Mouse (Mus musculus): ENCODE measurements around the gene Sema3c. TPM values are rescaled to one million over a fixed set of nuclear protein-coding genes. Genes with fewer than 3 reads are reported as not detected.

The Sema3c gene
- total and polyA plus RNA-seq, 2 experiments from 2014 or later = 21.6 to 53.7 TPM

DNA sequence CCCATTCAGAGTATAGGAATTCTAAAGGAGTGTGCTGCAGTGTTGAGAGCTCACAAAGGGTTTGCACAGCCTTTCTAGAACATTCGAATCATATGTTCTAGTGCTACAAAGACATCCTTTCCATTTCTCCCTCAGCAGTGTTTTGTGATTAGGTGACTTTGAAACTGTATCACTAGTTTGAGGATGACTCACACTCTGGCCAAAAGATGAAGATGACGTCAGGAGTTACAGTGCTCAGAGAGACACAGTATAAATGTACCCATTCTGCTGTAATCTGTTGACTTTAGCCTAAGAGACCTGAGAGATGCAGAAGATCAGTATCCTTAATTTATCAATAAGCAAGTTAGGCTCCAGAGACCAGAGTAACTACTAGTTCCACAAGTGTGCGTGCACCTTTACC is 65.4 kb downstream of the Sema3c start:
- DNase-seq (no peak), ATAC-seq (no peak)
- Histone ChIP-seq H3K4me3 (ENCODE audit: low read depth, low read length) (no peak overlapping the region), H3K27me3 (ENCODE audit: insufficient read depth, low read length) (no peaks in the 10 kb centered on the region), H3K36me3 (ENCODE audit: insufficient read depth) (no peaks in the 10 kb centered on the region), H3K4me1 (ENCODE audit: insufficient read depth) (no peaks in the 10 kb centered on the region), H3K9me3 (ENCODE audit: low read length) (no peaks in the 10 kb centered on the region), H3K4me2 (ENCODE audit: low read depth) (no peak overlapping the region), H3K27ac (ENCODE audit: low read depth, low read length) (no peak overlapping the region), H3K9ac (no peak overlapping the region)
- 91% methylated on average over 3 of the region's 3 CpGs for WGBS
- no peak for TF ChIP-seq CTCF (IDR thresholded peaks at IDR 0.05; ENCODE audit: low read depth)

DNA sequence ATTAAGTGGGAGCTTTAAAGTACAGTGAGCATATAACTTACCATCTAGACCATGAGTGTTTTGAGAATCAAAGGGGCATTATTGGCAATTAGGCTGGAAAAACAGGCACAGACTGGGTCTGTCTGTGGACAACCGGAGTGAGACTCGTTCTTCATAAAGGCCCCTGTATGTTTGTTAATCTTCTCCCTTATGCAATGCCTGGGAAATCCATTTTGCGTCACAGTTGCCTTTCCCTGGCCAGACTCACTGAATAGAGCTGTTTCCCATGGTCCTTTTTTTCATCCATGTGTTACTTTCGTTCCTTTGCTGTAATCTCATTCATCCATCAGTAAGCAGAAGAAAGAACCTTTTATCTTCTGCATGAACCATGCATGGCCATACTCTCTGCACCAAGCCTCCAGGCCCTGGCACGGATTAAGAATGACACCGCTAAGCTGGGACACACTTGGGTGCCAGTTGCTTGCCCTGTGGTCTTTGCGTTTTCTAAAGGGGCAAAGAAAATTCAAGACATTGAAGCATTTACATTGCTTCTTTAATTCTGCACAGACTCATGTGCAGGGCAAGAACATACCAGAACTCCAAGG is 73.7 kb downstream of the Sema3c start:
- no peaks in the 10 kb centered on the region for H3K4me1 ChIP-seq (ENCODE audit: insufficient read depth)
- no peaks in the 10 kb centered on the region for H3K9me3 ChIP-seq (ENCODE audit: low read length)
- TF ChIP-seq CTCF (IDR thresholded peaks at IDR 0.05; ENCODE audit: low read depth) = no peak
- H3K9ac ChIP-seq = no peak overlapping the region
- 28% methylated on average over 7 of the region's 7 CpGs for WGBS
- no peaks in the 10 kb centered on the region for H3K27me3 ChIP-seq (ENCODE audit: insufficient read depth, low read length)
- no peak overlapping the region for H3K4me2 ChIP-seq (ENCODE audit: low read depth)
- DNase-seq (no peak), ATAC-seq (peak; percentile 34)
- H3K36me3 ChIP-seq (ENCODE audit: insufficient read depth) = no peaks in the 10 kb centered on the region
- no peak overlapping the region for H3K27ac ChIP-seq (ENCODE audit: low read depth, low read length)
- no peak overlapping the region for H3K4me3 ChIP-seq (ENCODE audit: low read depth, low read length)

DNA sequence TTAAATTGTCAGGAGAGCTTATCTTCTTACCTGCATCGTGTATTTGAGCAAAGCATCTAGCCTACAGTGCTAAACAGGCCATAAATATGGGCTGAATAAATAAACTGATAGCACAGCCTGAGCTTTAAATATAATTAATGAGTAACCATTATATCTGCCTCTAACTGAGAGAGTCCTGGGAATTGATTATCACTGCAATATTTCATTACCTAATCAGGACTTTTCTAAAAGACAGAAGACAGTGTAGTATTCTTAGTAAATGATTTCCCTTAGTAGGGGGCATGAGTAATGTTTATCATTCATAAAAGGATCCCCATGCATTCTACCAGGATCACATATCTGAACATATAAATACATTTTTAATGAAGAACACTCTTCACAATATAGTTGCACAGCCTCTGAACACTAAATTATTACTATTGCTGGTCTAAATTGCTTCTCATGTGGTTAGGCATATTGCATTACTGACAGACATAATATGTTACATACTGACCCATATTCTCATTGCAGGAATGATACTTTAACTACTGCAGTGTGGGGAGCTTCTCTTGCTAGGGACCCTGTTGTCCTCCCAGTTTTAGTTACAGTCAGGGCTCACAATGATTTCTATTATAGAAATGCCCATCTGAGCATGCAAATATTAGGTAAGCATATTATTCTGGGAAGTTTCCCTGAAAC is 74.9 kb downstream of the Sema3c start:
- DNase-seq = no peak
- TF ChIP-seq CTCF (IDR thresholded peaks at IDR 0.05; ENCODE audit: low read depth) = no peak

DNA sequence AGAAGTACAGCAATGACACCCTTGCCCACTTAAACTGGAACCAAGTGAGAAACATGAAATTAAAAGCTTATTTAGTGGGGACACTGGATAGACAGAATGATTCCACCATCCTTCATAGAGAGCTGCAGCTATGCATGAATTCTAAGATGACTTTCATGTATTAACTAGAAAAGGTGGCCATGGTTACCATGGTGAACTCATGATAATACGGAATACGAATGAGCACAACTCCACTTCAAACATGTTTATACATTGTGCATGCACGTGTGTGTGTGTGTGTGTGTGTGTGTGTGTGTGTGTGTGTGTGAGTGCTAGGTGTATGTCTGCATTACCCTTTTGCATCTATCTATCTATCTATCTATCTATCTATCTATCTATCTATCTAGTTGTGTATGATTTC is 87.1 kb downstream of the Sema3c start:
- ATAC-seq = no peak
- Histone ChIP-seq H3K36me3 (ENCODE audit: insufficient read depth) (no peaks in the 10 kb centered on the region), H3K4me3 (ENCODE audit: low read depth, low read length) (no peak overlapping the region), H3K9me3 (ENCODE audit: low read length) (no peaks in the 10 kb centered on the region), H3K27ac (ENCODE audit: low read depth, low read length) (no peak overlapping the region), H3K27me3 (ENCODE audit: insufficient read depth, low read length) (no peaks in the 10 kb centered on the region), H3K4me2 (ENCODE audit: low read depth) (no peak overlapping the region), H3K4me1 (ENCODE audit: insufficient read depth) (no peaks in the 10 kb centered on the region), H3K9ac (no peak overlapping the region)
- TF ChIP-seq CTCF (IDR thresholded peaks at IDR 0.05; ENCODE audit: low read depth) = no peak
- WGBS = 67% methylated on average over 3 of the region's 3 CpGs
- DNase-seq = no peak

More for the DNA sequence above, 74.9 kb downstream of the Sema3c start:
- Histone ChIP-seq H3K36me3 (ENCODE audit: insufficient read depth) (no peaks in the 10 kb centered on the region), H3K4me2 (ENCODE audit: low read depth) (no peak overlapping the region), H3K4me3 (ENCODE audit: low read depth, low read length) (no peak overlapping the region), H3K9me3 (ENCODE audit: low read length) (no peaks in the 10 kb centered on the region), H3K9ac (no peak overlapping the region), H3K27me3 (ENCODE audit: insufficient read depth, low read length) (no peaks in the 10 kb centered on the region), H3K27ac (ENCODE audit: low read depth, low read length) (no peak overlapping the region), H3K4me1 (ENCODE audit: insufficient read depth) (no peaks in the 10 kb centered on the region)
- 42% methylated on average over 1 of the region's 1 CpGs for WGBS
- ATAC-seq = no peak

DNA sequence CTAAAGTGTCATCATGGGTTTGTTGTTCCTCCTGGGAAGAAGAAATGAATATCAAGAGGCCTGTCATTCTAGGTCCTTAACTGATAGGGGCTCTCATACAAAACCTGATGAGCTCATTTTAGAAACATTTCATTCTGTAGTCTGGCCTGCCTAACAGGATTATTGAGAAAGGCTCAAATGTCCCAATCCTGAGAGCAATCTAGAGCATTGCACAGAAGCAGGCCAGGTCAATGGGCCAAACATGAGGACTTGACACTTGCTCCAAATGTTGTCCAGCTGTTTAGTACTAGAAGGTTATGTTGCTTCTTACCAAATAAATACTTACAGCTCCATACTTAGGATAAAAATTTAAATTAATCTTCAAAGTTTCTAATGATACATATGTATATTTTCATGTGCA is 97.3 kb downstream of the Sema3c start:
- no peak for DNase-seq
- Histone ChIP-seq H3K9ac (no peak overlapping the region), H3K4me3 (ENCODE audit: low read depth, low read length) (no peak overlapping the region), H3K27ac (ENCODE audit: low read depth, low read length) (no peak overlapping the region), H3K4me1 (ENCODE audit: insufficient read depth) (no peaks in the 10 kb centered on the region), H3K9me3 (ENCODE audit: low read length) (no peaks in the 10 kb centered on the region), H3K27me3 (ENCODE audit: insufficient read depth, low read length) (no peaks in the 10 kb centered on the region), H3K36me3 (ENCODE audit: insufficient read depth) (no peaks in the 10 kb centered on the region), H3K4me2 (ENCODE audit: low read depth) (no peak overlapping the region)
- no peak for TF ChIP-seq CTCF (IDR thresholded peaks at IDR 0.05; ENCODE audit: low read depth)
- no peak for ATAC-seq

DNA sequence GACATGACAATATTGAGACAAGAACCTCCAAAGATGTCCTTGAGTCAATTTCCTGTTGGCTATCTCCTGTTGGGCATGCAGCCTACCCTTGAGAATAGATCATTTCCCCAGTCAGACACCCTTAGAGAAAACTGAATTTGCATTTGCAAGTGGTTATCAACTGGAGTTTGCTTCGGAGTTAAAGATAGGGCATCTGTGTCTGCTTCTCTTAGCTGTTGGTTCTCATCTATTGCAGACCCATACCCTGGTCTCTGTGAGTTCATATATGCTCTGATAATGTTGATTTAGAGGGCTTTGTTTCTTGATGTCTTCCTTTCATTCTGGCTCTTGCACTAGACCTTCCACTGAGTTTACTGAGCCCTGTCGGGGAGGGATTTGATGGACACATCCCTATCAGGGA is 106.8 kb downstream of the Sema3c start:
- Histone ChIP-seq H3K27me3 (ENCODE audit: insufficient read depth, low read length) (no peaks in the 10 kb centered on the region), H3K27ac (ENCODE audit: low read depth, low read length) (no peak overlapping the region), H3K36me3 (ENCODE audit: insufficient read depth) (no peaks in the 10 kb centered on the region), H3K9me3 (ENCODE audit: low read length) (no peaks in the 10 kb centered on the region), H3K4me2 (ENCODE audit: low read depth) (no peak overlapping the region), H3K4me1 (ENCODE audit: insufficient read depth) (no peaks in the 10 kb centered on the region), H3K9ac (no peak overlapping the region), H3K4me3 (ENCODE audit: low read depth, low read length) (no peak overlapping the region)
- WGBS = 85% methylated on average over 2 of the region's 2 CpGs
- no peak for TF ChIP-seq CTCF (IDR thresholded peaks at IDR 0.05; ENCODE audit: low read depth)
- DNase-seq (no peak), ATAC-seq (no peak)

DNA sequence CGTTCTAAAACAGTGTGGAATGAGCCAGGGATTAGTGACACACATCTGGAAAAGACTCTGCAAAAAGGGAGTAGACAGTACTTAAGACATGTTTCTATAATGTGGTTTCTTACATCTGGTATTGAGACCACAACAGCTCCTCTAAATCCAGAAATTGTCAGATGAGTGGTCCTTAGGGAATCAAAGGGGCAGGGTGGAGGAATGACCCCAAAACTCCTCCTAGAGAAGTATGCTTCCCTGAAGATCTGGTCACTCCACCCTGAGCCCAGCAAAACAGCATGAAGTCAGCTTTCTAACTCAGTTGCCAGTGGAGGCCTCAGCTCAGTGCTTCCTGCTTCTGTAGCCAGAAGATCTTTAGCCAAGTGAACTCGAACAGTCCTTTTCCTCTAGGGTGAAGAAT is 115.0 kb downstream of the Sema3c start:
- Histone ChIP-seq H3K4me3 (ENCODE audit: low read depth, low read length) (no peak overlapping the region), H3K4me2 (ENCODE audit: low read depth) (no peak overlapping the region), H3K27ac (ENCODE audit: low read depth, low read length) (no peak overlapping the region), H3K9me3 (ENCODE audit: low read length) (no peaks in the 10 kb centered on the region), H3K27me3 (ENCODE audit: insufficient read depth, low read length) (no peaks in the 10 kb centered on the region), H3K36me3 (ENCODE audit: insufficient read depth) (no peaks in the 10 kb centered on the region), H3K4me1 (ENCODE audit: insufficient read depth) (no peaks in the 10 kb centered on the region), H3K9ac (no peak overlapping the region)
- no peak for TF ChIP-seq CTCF (IDR thresholded peaks at IDR 0.05; ENCODE audit: low read depth)
- WGBS = 67% methylated on average over 2 of the region's 2 CpGs
- DNase-seq (no peak), ATAC-seq (no peak)

Data from forebrain, postnatal 0 days (tissue).